9 mouse cellular contexts compared by ENCODE assay signal in genomic region chr16:30024681-30025262, GRCm38 (mm10). TPM values are rescaled to one million over a fixed set of nuclear protein-coding genes. Genes with fewer than 3 reads are reported as not detected.
DNase-seq lines count a peak whose midpoint lies in the region; ATAC-seq and TF ChIP-seq lines count a peak whose summit lies in the region.
"Had no signal": no experiment of that assay in that cellular context is flagged by ENCODE, and none has a peak within 500 bp of the region (broad histone marks: within the 10 kb centered on the region; RNA-seq: fewer than 3 reads in every experiment).

No protein-coding gene starts in this region.

- no peak overlapping the region for H3K27ac ChIP-seq in layer of hippocampus, adult 2 months
- no peak overlapping the region for H3K27ac ChIP-seq in hindbrain, embryonic 14.5 days
- no peak overlapping the region for H3K27ac ChIP-seq in forebrain, embryonic 11.5 days (ENCODE audit: low read depth, low read length)
- H3K27ac ChIP-seq: liver, embryonic 14.5 days had no signal

- peak; percentile 93 for ATAC-seq in megakaryocyte, adult 5-6 weeks (ENCODE audit: poor library complexity, severe bottlenecking)
- ATAC-seq in hindbrain, embryonic 14.5 days (ENCODE audit: low FRiP score) = no peak
- ATAC-seq in forebrain, embryonic 11.5 days (replicated peaks; ENCODE audit: low FRiP score) = no peak

- H3K36me3 ChIP-seq in hindbrain, embryonic 14.5 days (replicated peaks; ENCODE audit: control insufficient read depth, insufficient read depth) = no peaks in the 10 kb centered on the region
- H3K36me3 ChIP-seq in forebrain, embryonic 11.5 days (ENCODE audit: control insufficient read depth, insufficient read depth, low read length) = no peaks in the 10 kb centered on the region

- H3K9me3 ChIP-seq in hindbrain, embryonic 14.5 days (ENCODE audit: control insufficient read depth, low read length) = no peaks in the 10 kb centered on the region
- no peaks in the 10 kb centered on the region for H3K9me3 ChIP-seq in forebrain, embryonic 11.5 days (ENCODE audit: control insufficient read depth, low read length)

- peak; percentile 40 for DNase-seq in layer of hippocampus, adult 9-11 months
- no peak for DNase-seq in layer of hippocampus, adult 2 months (ENCODE audit: low spot score in 2 of 2)
- peak; percentile 87 for DNase-seq in NIH3T3 (ENCODE audit: low read depth)
- DNase-seq in gonadal fat pad, adult 2 months (ENCODE audit: low read depth) = peak; percentile 99
- peak; percentile 40 for DNase-seq in urinary bladder, adult 2 months (ENCODE audit: low spot score)
- no peak for DNase-seq in hindbrain, embryonic 14.5 days (ENCODE audit: low spot score)
- DNase-seq in forebrain, embryonic 11.5 days (ENCODE audit: low spot score) = no peak

- H3K9ac ChIP-seq in hindbrain, embryonic 14.5 days = no peak overlapping the region
- H3K9ac ChIP-seq in forebrain, embryonic 11.5 days (ENCODE audit: low read length) = no peak overlapping the region
- H3K9ac ChIP-seq: liver, embryonic 14.5 days had no signal

- H3K4me2 ChIP-seq in hindbrain, embryonic 14.5 days (replicated peaks) = no peak overlapping the region
- H3K4me2 ChIP-seq in forebrain, embryonic 11.5 days (ENCODE audit: low read depth, low read length, severe bottlenecking) = no peak overlapping the region

- no peak overlapping the region for H3K4me3 ChIP-seq in layer of hippocampus, adult 2 months
- no peak overlapping the region for H3K4me3 ChIP-seq in hindbrain, embryonic 14.5 days (replicated peaks; ENCODE audit: low read length)
- no peak overlapping the region for H3K4me3 ChIP-seq in forebrain, embryonic 11.5 days (ENCODE audit: low read depth, low read length)

- H3K27me3 ChIP-seq in hindbrain, embryonic 14.5 days (ENCODE audit: control insufficient read depth, insufficient read depth, low read length) = peaks cover 13% of the 10 kb centered on the region; the same call in 1 of the 2 replicates
- peaks cover 9% of the 10 kb centered on the region; the same call in 1 of the 2 replicates for H3K27me3 ChIP-seq in forebrain, embryonic 11.5 days (ENCODE audit: control insufficient read depth, insufficient read depth, low read length)

- WGBS in hindbrain, embryonic 14.5 days = 75% methylated on average over 9 of the region's 9 CpGs
- WGBS in forebrain, embryonic 11.5 days = 74% methylated on average over 9 of the region's 9 CpGs

- TF ChIP-seq CTCF in layer of hippocampus, adult 2 months (conservative IDR thresholded peaks at IDR 0.05) = no peak

- peaks cover 19% of the 10 kb centered on the region for H3K4me1 ChIP-seq in hindbrain, embryonic 14.5 days (replicated peaks; ENCODE audit: control insufficient read depth, insufficient read depth, low read length)
- H3K4me1 ChIP-seq in forebrain, embryonic 11.5 days (replicated peaks; ENCODE audit: control insufficient read depth, insufficient read depth, low read length) = peaks cover 36% of the 10 kb centered on the region

RNA-seq across cellular contexts. Expression of gene Hes1, which starts 39.4 kb away (rescaled TPM):
- total RNA-seq in layer of hippocampus, adult 2 months (2021) = 10 to 100 TPM; 23.3 to 32.7 TPM
- 34.6 and 58.1 TPM in 2 replicates for polyA plus RNA-seq in gonadal fat pad, adult 2 months (2012; rRNA removed)
- total RNA-seq in megakaryocyte, adult 5-6 weeks (2015) = 0.60 and 0.71 TPM in 2 replicates
- 0.18 and 0.49 TPM in 2 replicates for total RNA-seq in megakaryocyte, adult 5-6 weeks (2017)
- polyA plus RNA-seq in urinary bladder, adult 2 months (2012; rRNA removed) = 112 and 154 TPM in 2 replicates
- 14.0 and 18.0 TPM in 2 replicates for polyA plus RNA-seq in hindbrain, embryonic 14.5 days (2014; fragmentation: Nextera tagmentation; extraction: Ambion mirVana)
- 66.5 and 67.0 TPM in 2 replicates for polyA plus RNA-seq in forebrain, embryonic 11.5 days (2014; fragmentation: Nextera tagmentation; extraction: Ambion mirVana)

Comparison
In these comparisons a context has a peak if more than half of its experiments do, and no peak if none do; other contexts are left out.
1. DNase-seq: peak in layer of hippocampus, adult 9-11 months (single experiment), NIH3T3 (single experiment), gonadal fat pad, adult 2 months (single experiment) and urinary bladder, adult 2 months (single experiment); none in layer of hippocampus, adult 2 months (0 of 2), hindbrain, embryonic 14.5 days (single experiment) and forebrain, embryonic 11.5 days (single experiment).